In the genomic region with DNA sequence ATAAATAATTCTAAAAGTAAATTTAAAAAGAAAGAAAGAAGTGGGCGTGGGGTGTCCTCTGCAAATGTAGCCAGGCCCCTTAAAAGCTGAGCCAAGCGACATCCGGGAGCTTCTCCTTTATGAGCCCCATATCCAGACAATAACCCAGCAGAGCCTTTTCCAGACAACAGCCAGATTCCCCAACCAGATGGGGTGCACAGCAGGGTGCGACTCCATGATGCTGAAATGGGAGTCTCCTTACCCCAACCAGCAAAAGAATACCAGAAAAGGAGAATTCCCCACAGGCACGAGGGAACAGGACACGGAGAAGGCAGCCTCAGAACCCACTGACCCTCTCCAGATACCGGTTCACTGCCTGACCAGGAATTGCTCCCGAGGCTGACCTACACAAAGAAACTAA, we compare ENCODE assay signal across 26 mouse cellular contexts.
DNase-seq lines count a peak whose midpoint lies in the region; ATAC-seq and TF ChIP-seq lines count a peak whose summit lies in the region.
"Had no signal": no experiment of that assay in that cellular context is flagged by ENCODE, and none has a peak within 500 bp of the region (broad histone marks: within the 10 kb centered on the region; RNA-seq: fewer than 3 reads in every experiment).

No protein-coding gene starts in this region.

- 0 out of 2 replicates have a peak overlapping the region, but pooled peaks have one; percentile 10 for H3K4me3 ChIP-seq in E14TG2a.4 (replicated peaks; ENCODE audit: low read length)
- H3K4me3 ChIP-seq: forebrain, embryonic 10.5 days; forebrain, embryonic 13.5 days; gastrocnemius, adult 2 months; heart, embryonic 12.5 days; heart, embryonic 15.5 days; hindbrain, embryonic 10.5 days had no signal

- TF ChIP-seq CTCF in E14TG2a.4 (conservative IDR thresholded peaks at IDR 0.05; ENCODE audit: low read length), result no peak

- peak; percentile 28 for DNase-seq in cerebellum, adult 11-12 months
- DNase-seq in cerebellum, adult 9-10 months, result peak; percentile 41
- DNase-seq in cerebellum, postnatal 25 days, result peak; percentile 41 to 61
- no peak for DNase-seq in kidney, postnatal 10 days
- no peak for DNase-seq in layer of hippocampus, adult 9-10 months (ENCODE audit: low spot score)
- DNase-seq: adrenal gland, postnatal 10 days; adrenal gland, postnatal 36 days; forebrain, postnatal 0 days; gastrocnemius, adult 2 months; gastrocnemius, postnatal 25 days; heart, adult 18-20 months; heart, postnatal 10 days; heart, postnatal 36 days; kidney, adult 18-20 months had no signal

- peaks cover 4% of the 10 kb centered on the region; the same call in 1 of the 2 replicates for H3K9me3 ChIP-seq in E14TG2a.4 (ENCODE audit: low read length)
- H3K9me3 ChIP-seq: forebrain, embryonic 10.5 days; forebrain, embryonic 13.5 days; G1E; heart, embryonic 12.5 days; heart, embryonic 15.5 days; hindbrain, embryonic 10.5 days had no signal

- ATAC-seq in cerebellum, adult (ENCODE audit: insufficient number of reproducible peaks, low FRiP score, low TSS enrichment), result no peak
- ATAC-seq: forebrain, embryonic 13.5 days; forebrain, postnatal 0 days; hindbrain, postnatal 0 days; inflammation-experienced regulatory T-cells, adult 6 months; intestine, embryonic 16.5 days; Patski had no signal

- H3K4me1 ChIP-seq in E14TG2a.4 (replicated peaks; ENCODE audit: low read depth, low read length), result peaks cover 62% of the 10 kb centered on the region
- H3K4me1 ChIP-seq: forebrain, embryonic 13.5 days; heart, embryonic 12.5 days; heart, embryonic 15.5 days had no signal

- no peaks in the 10 kb centered on the region for H3K27me3 ChIP-seq in E14TG2a.4 (ENCODE audit: insufficient read depth, low read length)
- H3K27me3 ChIP-seq: forebrain, embryonic 13.5 days; heart, embryonic 12.5 days; heart, embryonic 15.5 days; Patski had no signal

- no peaks in the 10 kb centered on the region for H3K36me3 ChIP-seq in E14TG2a.4 (ENCODE audit: insufficient read depth, low read length)
- H3K36me3 ChIP-seq: forebrain, embryonic 10.5 days; G1E; heart, embryonic 12.5 days; heart, embryonic 15.5 days; hindbrain, embryonic 10.5 days had no signal

Comparison
In these comparisons a context has a peak if more than half of its experiments do, and no peak if none do; other contexts are left out.
1. DNase-seq: peak in cerebellum, adult 11-12 months (single experiment), cerebellum, adult 9-10 months (single experiment) and cerebellum, postnatal 25 days (2 of 2); none in kidney, postnatal 10 days (single experiment) and layer of hippocampus, adult 9-10 months (single experiment).